Mouse (Mus musculus): Measurements from ENCODE around the gene Calu. TPM values are rescaled to one million over a fixed set of nuclear protein-coding genes. Genes with fewer than 3 reads are reported as not detected.

Calu gene
- polyA plus RNA-seq (2014; fragmentation: Illumina TruSeq; extraction: RNeasy Lipid Tissue Mini Kit (QIAGEN cat#74804); ENCODE audit: insufficient read depth, low read depth, low replicate concordance), result 128 TPM

GRCm38 (mm10) chr6:29347665-29348370, at the start of gene Calu:
TSS of gene Calu (plus strand) at chr6:29348069.

GRCm38 (mm10) chr6:29318879-29319278, 29.0 kb upstream of the Calu start, which contains the start of gene Fam71f1:
TSS of gene Fam71f1 (plus strand) at chr6:29319140.

GRCm38 (mm10) chr6:29388052-29388518, 40.2 kb downstream of the Calu start, which contains the start of gene Opn1sw:
TSS of gene Opn1sw (minus strand) at chr6:29388468.

GRCm38 (mm10) chr6:29395910-29396713, 48.2 kb downstream of the Calu start, which contains the start of gene Ccdc136:
TSS of gene Ccdc136 (plus strand) at chr6:29396309.

Other genes with a start within 250 kb of the Calu start
- gene Rbm28, start 183.1 kb upstream of the Calu start, polyA plus RNA-seq (2014; fragmentation: Illumina TruSeq; extraction: RNeasy Lipid Tissue Mini Kit (QIAGEN cat#74804); ENCODE audit: insufficient read depth, low read depth, low replicate concordance), result 19.2 TPM
- gene Prrt4, start 168.5 kb upstream of the Calu start, polyA plus RNA-seq (2014; fragmentation: Illumina TruSeq; extraction: RNeasy Lipid Tissue Mini Kit (QIAGEN cat#74804); ENCODE audit: insufficient read depth, low read depth, low replicate concordance), result 3.2 TPM
- 101 TPM for gene Impdh1, start 131.7 kb upstream of the Calu start, polyA plus RNA-seq (2014; fragmentation: Illumina TruSeq; extraction: RNeasy Lipid Tissue Mini Kit (QIAGEN cat#74804); ENCODE audit: insufficient read depth, low read depth, low replicate concordance)
- 282 TPM for gene Hilpda, start 75.6 kb upstream of the Calu start, polyA plus RNA-seq (2014; fragmentation: Illumina TruSeq; extraction: RNeasy Lipid Tissue Mini Kit (QIAGEN cat#74804); ENCODE audit: insufficient read depth, low read depth, low replicate concordance)
- gene Fam71f2, start 68.5 kb upstream of the Calu start, polyA plus RNA-seq (2014; fragmentation: Illumina TruSeq; extraction: RNeasy Lipid Tissue Mini Kit (QIAGEN cat#74804); ENCODE audit: insufficient read depth, low read depth, low replicate concordance), result 4.0 TPM
- not detected for gene Fam71f1, start 28.9 kb upstream of the Calu start, polyA plus RNA-seq (2014; fragmentation: Illumina TruSeq; extraction: RNeasy Lipid Tissue Mini Kit (QIAGEN cat#74804); ENCODE audit: insufficient read depth, low read depth, low replicate concordance)
- 0.24 TPM for gene Opn1sw, start 40.4 kb downstream of the Calu start, polyA plus RNA-seq (2014; fragmentation: Illumina TruSeq; extraction: RNeasy Lipid Tissue Mini Kit (QIAGEN cat#74804); ENCODE audit: insufficient read depth, low read depth, low replicate concordance)
- gene Ccdc136, start 48.2 kb downstream of the Calu start, polyA plus RNA-seq (2014; fragmentation: Illumina TruSeq; extraction: RNeasy Lipid Tissue Mini Kit (QIAGEN cat#74804); ENCODE audit: insufficient read depth, low read depth, low replicate concordance), result 2.0 TPM
- gene Flnc, start 85.2 kb downstream of the Calu start, polyA plus RNA-seq (2014; fragmentation: Illumina TruSeq; extraction: RNeasy Lipid Tissue Mini Kit (QIAGEN cat#74804); ENCODE audit: insufficient read depth, low read depth, low replicate concordance), result 1.7 TPM
- gene Atp6v1f, start 119.6 kb downstream of the Calu start, polyA plus RNA-seq (2014; fragmentation: Illumina TruSeq; extraction: RNeasy Lipid Tissue Mini Kit (QIAGEN cat#74804); ENCODE audit: insufficient read depth, low read depth, low replicate concordance), result 256 TPM
- not detected for gene Atp6v1fnb, start 123.4 kb downstream of the Calu start, polyA plus RNA-seq (2014; fragmentation: Illumina TruSeq; extraction: RNeasy Lipid Tissue Mini Kit (QIAGEN cat#74804); ENCODE audit: insufficient read depth, low read depth, low replicate concordance)
- 1.5 TPM for gene Kcp, start 159.9 kb downstream of the Calu start, polyA plus RNA-seq (2014; fragmentation: Illumina TruSeq; extraction: RNeasy Lipid Tissue Mini Kit (QIAGEN cat#74804); ENCODE audit: insufficient read depth, low read depth, low replicate concordance)
- gene Irf5, start 178.6 kb downstream of the Calu start, polyA plus RNA-seq (2014; fragmentation: Illumina TruSeq; extraction: RNeasy Lipid Tissue Mini Kit (QIAGEN cat#74804); ENCODE audit: insufficient read depth, low read depth, low replicate concordance), result 18.6 TPM